Mouse (Mus musculus) liver, embryonic 14.5 days (tissue): ENCODE measurements around the gene Gm7075. TPM values are rescaled to one million over a fixed set of nuclear protein-coding genes. Genes with fewer than 3 reads are reported as not detected.

Experiments used
- ATAC-seq: fragments of 200-750 bp; cut with Nextera tagmentation; 2 replicates; pipeline ENCODE4 v1.8.0; 2017; ENCODE audit warnings: moderate number of reproducible peaks, mild to moderate bottlenecking, moderate library complexity; ENCODE audit not compliant: insufficient read depth
- DNase-seq, 3 experiments: peaks; one replicate each; pipeline ENCODE4 v3.0.0-alpha.2; 2012 to 2013; ENCODE audit warnings: low read depth in 3 of 3, low spot score in 3 of 3
- H3K27ac ChIP-seq: fragments of 300-500 bp; sonication (generic); 2 replicates; pipeline ENCODE4 v1.5.1; 2014; ENCODE audit warnings: moderate library complexity, mild to moderate bottlenecking, control low read depth, inconsistent platforms
- H3K27me3 ChIP-seq: fragments of 300-500 bp; sonication (generic); 2 replicates; pipeline ENCODE4 v1.6.1; 2014; ENCODE audit warnings: mild to moderate bottlenecking, low read length, moderate library complexity; ENCODE audit not compliant: control insufficient read depth, insufficient read depth
- H3K36me3 ChIP-seq: fragments of 300-500 bp; sonication (generic); replicated peaks from 2 replicates; pipeline ENCODE4 v1.6.1; 2014; ENCODE audit warnings: low read depth; ENCODE audit not compliant: control insufficient read depth, insufficient read depth
- H3K4me1 ChIP-seq, 2 experiments: fragments of 200-500 bp in 1 of 2; fragments of 300-500 bp in 1 of 2; sonication (generic) in 1 of 2; replicated peaks; 2 replicates each; pipeline ENCODE4 v1.6.1; 2012 to 2014; ENCODE audit warnings: antibody characterized with exemption in 1 of 2, inconsistent platforms in 1 of 2, low read length in 1 of 2; ENCODE audit not compliant: control insufficient read depth in 2 of 2, insufficient read depth in 2 of 2
- H3K4me2 ChIP-seq: fragments of 300-500 bp; sonication (generic); 2 replicates; pipeline ENCODE4 v1.6.1; 2014; ENCODE audit warnings: low read depth, mild to moderate bottlenecking, control low read depth, moderate library complexity
- H3K4me3 ChIP-seq, 2 experiments: fragments of 200-500 bp in 1 of 2; fragments of 300-500 bp in 1 of 2; sonication (generic) in 1 of 2; 2 replicates each; pipeline ENCODE4 v1.5.1; 2012 to 2014; ENCODE audit warnings: low read depth in 2 of 2, low read length in 2 of 2, mild to moderate bottlenecking in 2 of 2, control low read depth in 1 of 2, inconsistent platforms in 1 of 2, moderate library complexity in 1 of 2; ENCODE audit not compliant: insufficient read depth in 1 of 2
- H3K9ac ChIP-seq: fragments of 300-500 bp; sonication (generic); replicated peaks from 2 replicates; pipeline ENCODE4 v1.6.1; 2014; ENCODE audit warnings: mild to moderate bottlenecking, control low read depth, moderate library complexity
- H3K9me3 ChIP-seq: fragments of 300-500 bp; sonication (generic); 2 replicates; pipeline ENCODE4 v1.6.1; 2016; ENCODE audit warnings: low read length, mixed read lengths; ENCODE audit not compliant: control insufficient read depth
- CTCF ChIP-seq: IDR thresholded peaks from 2 replicates; pipeline ENCODE4 v1.5.1; 2016; ENCODE audit warnings: antibody characterized with exemption, low read depth, control low read depth
- EP300 ChIP-seq: IDR thresholded peaks from 2 replicates; pipeline ENCODE4 v1.6.1; 2016; ENCODE audit warnings: antibody characterized with exemption, low read depth
- WGBS: fragments of 180-500 bp; shearing (Covaris S2); extraction: QIAGEN DNeasy Blood & Tissue Kit; methylation state at CpG from one replicate; pipeline ENCODE4 v1.1.7; 2014; ENCODE audit not compliant: insufficient replicate concordance; 5-methylcytosine and 5-hydroxymethylcytosine counted together
- polyA plus RNA-seq, 2 experiments: library from polyadenylated mRNA; depleted of rRNA in 1 of 2; stranded (reverse) in 1 of 2; unstranded in 1 of 2; fragments of >200 nt; fragmentation: Nextera tagmentation in 1 of 2; extraction: Ambion mirVana in 1 of 2; gene quantifications; 2 replicates each; pipeline versions ENCODE4 v1.2.1 to v1.2.3; 2012 to 2014

Gm7075 gene
- polyA plus RNA-seq, 2 experiments, result not detected

GRCm38 (mm10) chr10:63410162-63410956 lies 11.2 kb downstream of the Gm7075 start:
- Histone ChIP-seq H3K27ac (no peak overlapping the region), H3K4me3 (no peak overlapping the region), H3K27me3 (no peaks in the 10 kb centered on the region), H3K9me3 (no peaks in the 10 kb centered on the region), H3K9ac (no peak overlapping the region), H3K4me1 (0 out of 4 replicates have a peak, but pooled peaks cover 0 to 2% of the 10 kb centered on the region in 2 experiments), H3K4me2 (peak overlapping the region; percentile 26), H3K36me3 (no peaks in the 10 kb centered on the region)
- WGBS, result 55% methylated on average over 16 of the region's 16 CpGs
- DNase-seq, result no peak
- TF ChIP-seq EP300 (no peak), CTCF (no peak)
- peak; percentile 45; the same call in 1 of the 2 replicates for ATAC-seq

- ATAC-seq, result 0 out of 2 replicates have a peak, but pooled peaks have one; percentile 26
- 62% methylated on average over 2 of the region's 2 CpGs for WGBS
- Histone ChIP-seq H3K9ac (no peak overlapping the region), H3K4me3 (no peak overlapping the region), H3K27me3 (no peaks in the 10 kb centered on the region), H3K4me1 (peaks cover 0 to 1% of the 10 kb centered on the region in 2 experiments; a peak in 1 of 4 replicates), H3K36me3 (no peaks in the 10 kb centered on the region), H3K27ac (no peak overlapping the region), H3K4me2 (no peak overlapping the region), H3K9me3 (no peaks in the 10 kb centered on the region)
- no peak for DNase-seq
- no peak for TF ChIP-seq CTCF
- no peak for TF ChIP-seq EP300
These were observed 18.0 kb downstream of the Gm7075 start for GRCm38 (mm10) chr10:63403636-63404035.

- 76% methylated on average over 5 of the region's 5 CpGs for WGBS
- DNase-seq, result no peak
- Histone ChIP-seq H3K4me2 (no peak overlapping the region), H3K27ac (no peak overlapping the region), H3K4me3 (no peak overlapping the region), H3K36me3 (no peaks in the 10 kb centered on the region), H3K27me3 (no peaks in the 10 kb centered on the region), H3K4me1 (peaks cover 0 to 1% of the 10 kb centered on the region in 2 experiments; a peak in 1 of 4 replicates), H3K9me3 (no peaks in the 10 kb centered on the region), H3K9ac (no peak overlapping the region)
- TF ChIP-seq CTCF, result no peak
- TF ChIP-seq EP300, result no peak
- ATAC-seq, result no peak
These were observed 18.7 kb downstream of the Gm7075 start for GRCm38 (mm10) chr10:63402731-63403504.

GRCm38 (mm10) chr10:63396963-63397362 lies 24.6 kb downstream of the Gm7075 start:
- TF ChIP-seq CTCF (no peak), EP300 (no peak)
- Histone ChIP-seq H3K27me3 (no peaks in the 10 kb centered on the region), H3K4me1 (no peaks in the 10 kb centered on the region), H3K4me2 (no peak overlapping the region), H3K9me3 (no peaks in the 10 kb centered on the region), H3K4me3 (no peak overlapping the region), H3K27ac (no peak overlapping the region), H3K9ac (no peak overlapping the region), H3K36me3 (no peaks in the 10 kb centered on the region)
- 77% methylated on average over 10 of the region's 10 CpGs for WGBS
- ATAC-seq (no peak), DNase-seq (no peak)

DNA sequence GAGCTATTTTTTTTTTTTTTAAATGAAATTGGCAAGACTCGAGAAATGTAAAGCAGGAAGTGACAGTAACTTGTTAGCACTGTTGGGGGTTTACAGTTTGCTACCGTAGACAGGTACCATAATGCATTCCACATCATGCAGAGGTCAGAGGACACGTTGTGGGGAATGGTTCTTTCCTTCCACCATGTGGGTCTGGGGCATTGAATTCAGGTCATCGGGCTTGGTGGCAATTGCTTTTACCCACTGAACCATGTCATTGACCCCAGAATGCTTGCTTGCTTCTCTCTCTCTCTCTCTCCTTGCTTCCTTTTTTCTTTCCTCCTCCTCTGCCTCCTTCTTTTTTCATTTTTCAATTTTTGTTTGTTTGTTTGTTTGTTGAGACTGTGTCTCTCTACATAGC lies 32.6 kb downstream of the Gm7075 start:
- no peak overlapping the region for H3K9ac ChIP-seq
- no peaks in the 10 kb centered on the region for H3K36me3 ChIP-seq
- TF ChIP-seq EP300, result no peak
- no peak for TF ChIP-seq CTCF
- no peak overlapping the region for H3K4me3 ChIP-seq
- peak overlapping the region; percentile 11; the same call in 1 of the 2 replicates for H3K4me2 ChIP-seq
- no peak for ATAC-seq
- H3K9me3 ChIP-seq, result no peaks in the 10 kb centered on the region
- 58% methylated on average over 4 of the region's 4 CpGs for WGBS
- H3K27me3 ChIP-seq, result no peaks in the 10 kb centered on the region
- H3K27ac ChIP-seq, result no peak overlapping the region
- peaks cover 0 to 7% of the 10 kb centered on the region in 2 experiments; a peak in 2 of 4 replicates for H3K4me1 ChIP-seq
- DNase-seq, result no peak
